Mouse (Mus musculus) ES-Bruce4 (cell line): ENCODE measurements around the gene Sufu. TPM values are rescaled to one million over a fixed set of nuclear protein-coding genes. Genes with fewer than 3 reads are reported as not detected.

ENCODE experiments used
- H3K27ac ChIP-seq: 2 replicates; pipeline ENCODE4 v1.5.1; 2012; ENCODE audit warnings: low read length, inconsistent platforms; ENCODE audit not compliant: insufficient read depth
- H3K27me3 ChIP-seq: 2 replicates; pipeline ENCODE4 v1.6.1; 2012; ENCODE audit warnings: mild to moderate bottlenecking, low read length, inconsistent platforms; ENCODE audit not compliant: control insufficient read depth, poor library complexity, insufficient read depth, severe bottlenecking
- H3K36me3 ChIP-seq: 2 replicates; pipeline ENCODE4 v1.6.1; 2012; ENCODE audit warnings: inconsistent platforms, mild to moderate bottlenecking, low read length, moderate library complexity; ENCODE audit not compliant: control insufficient read depth, poor library complexity, insufficient read depth, severe bottlenecking
- H3K4me1 ChIP-seq: one replicate; pipeline ENCODE4 v1.8.1; 2011; ENCODE audit warnings: low read length; ENCODE audit not compliant: control insufficient read depth, insufficient read depth
- H3K4me3 ChIP-seq: 2 replicates; pipeline ENCODE4 v1.5.1; 2011; ENCODE audit warnings: low read depth, mild to moderate bottlenecking, low read length
- H3K9ac ChIP-seq: 2 replicates; pipeline ENCODE4 v1.6.1; 2012; ENCODE audit warnings: low read depth, mild to moderate bottlenecking, inconsistent platforms; ENCODE audit not compliant: poor library complexity, severe bottlenecking
- H3K9me3 ChIP-seq: replicated peaks from 2 replicates; pipeline ENCODE4 v1.6.1; 2012; ENCODE audit warnings: mild to moderate bottlenecking, low read length, inconsistent platforms; ENCODE audit not compliant: control insufficient read depth, poor library complexity, insufficient read depth, severe bottlenecking
- CTCF ChIP-seq: IDR thresholded peaks from one replicate; pipeline ENCODE4 v1.8.1; 2011; ENCODE audit warnings: low read depth, low read length
- EP300 ChIP-seq: IDR thresholded peaks from 2 replicates; pipeline ENCODE4 v1.6.1; 2011; ENCODE audit warnings: low read depth, low read length; ENCODE audit not compliant: insufficient read depth
- POLR2A ChIP-seq: IDR thresholded peaks from one replicate; pipeline ENCODE4 v1.8.1; 2011; ENCODE audit warnings: low read length; ENCODE audit not compliant: insufficient read depth
- polyA plus RNA-seq: library from polyadenylated mRNA; stranded (reverse); fragments of >200 nt; gene quantifications from 2 replicates; pipeline ENCODE4 v1.2.4, GENCODE M21; 2011; ENCODE audit warnings: low read depth; ENCODE audit not compliant: missing spikeins, insufficient read depth, insufficient read length

Gene Sufu
- polyA plus RNA-seq, 1 experiment = 16.7 TPM

DNA sequence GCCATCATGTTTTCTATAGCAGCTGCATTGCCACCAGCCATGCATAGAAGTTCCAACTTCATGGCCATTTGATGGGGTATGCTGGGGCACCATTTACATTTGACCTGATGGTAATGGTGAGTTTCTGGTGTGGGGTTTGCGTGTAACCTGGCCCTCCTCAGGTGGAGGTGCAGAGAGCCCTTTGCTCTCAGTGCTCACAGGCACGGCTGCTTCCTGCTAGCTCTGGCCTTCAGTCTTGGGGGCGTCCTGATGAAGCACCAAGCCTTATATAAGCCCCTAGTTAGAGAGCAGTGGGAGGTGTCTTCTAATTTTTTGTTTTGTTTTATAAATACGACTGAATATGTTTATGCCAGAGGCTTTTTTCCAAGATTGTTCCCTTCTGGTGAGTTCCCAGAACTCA lies 21.4 kb downstream of the Sufu start:
- H3K4me1 ChIP-seq = no peaks in the 10 kb centered on the region
- H3K4me3 ChIP-seq = no peak overlapping the region
- no peaks in the 10 kb centered on the region for H3K27me3 ChIP-seq
- TF ChIP-seq CTCF (no peak), EP300 (no peak), POLR2A (no peak)
- H3K9ac ChIP-seq = no peak overlapping the region
- H3K27ac ChIP-seq = no peak overlapping the region
- H3K36me3 ChIP-seq = no peaks in the 10 kb centered on the region
- no peaks in the 10 kb centered on the region for H3K9me3 ChIP-seq

GRCm38 (mm10) chr19:46420410-46420809 lies 23.7 kb downstream of the Sufu start:
- no peaks in the 10 kb centered on the region for H3K9me3 ChIP-seq
- no peaks in the 10 kb centered on the region for H3K4me1 ChIP-seq

DNA sequence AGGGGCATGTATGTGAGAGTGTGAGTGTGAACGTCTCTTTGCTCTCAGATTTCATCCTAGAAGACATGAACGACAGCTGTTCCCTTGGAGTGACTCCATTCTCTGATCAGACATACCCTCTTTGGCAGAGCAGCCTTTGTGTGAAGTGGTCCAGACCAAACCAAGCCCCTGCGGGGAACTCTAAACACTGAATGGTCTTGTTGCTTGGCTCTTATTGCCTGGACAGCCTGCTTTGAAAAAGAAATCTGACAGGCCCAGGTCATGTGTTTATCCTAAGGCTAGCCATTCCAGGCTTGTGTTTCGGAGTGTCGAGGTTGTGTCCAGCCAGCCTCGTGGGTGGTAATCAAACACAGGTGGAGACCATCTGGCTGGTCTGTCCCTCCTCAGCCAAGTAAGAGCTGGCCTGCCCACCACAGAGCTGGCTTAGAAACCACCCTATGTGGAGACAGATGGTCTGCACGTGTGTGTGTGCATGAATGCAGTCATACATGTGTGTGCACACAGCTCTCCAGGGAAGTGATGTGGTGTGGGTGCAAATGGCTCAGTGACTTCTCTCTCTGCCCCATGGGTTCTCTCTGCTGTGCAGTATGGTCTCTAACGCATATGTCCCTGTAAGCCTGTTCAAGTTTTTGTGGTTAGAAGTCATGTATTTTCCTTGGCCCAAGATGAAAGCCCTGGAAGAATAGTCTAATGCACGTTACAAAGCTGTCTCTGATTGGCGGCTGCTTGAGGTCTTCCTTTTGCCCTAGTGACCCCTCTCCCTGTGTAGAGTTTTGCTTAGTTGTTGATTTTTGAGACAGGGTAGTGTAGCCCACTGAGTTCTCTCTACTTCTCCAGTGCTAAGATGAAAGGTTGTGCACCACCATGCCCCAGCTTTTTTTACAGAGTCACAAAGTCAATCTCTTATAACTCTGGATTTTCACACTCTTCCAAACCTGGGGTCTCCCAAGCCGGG lies 26.0 kb downstream of the Sufu start:
- Histone ChIP-seq H3K27me3 (no peaks in the 10 kb centered on the region), H3K27ac (no peak overlapping the region), H3K9me3 (no peaks in the 10 kb centered on the region), H3K4me1 (no peaks in the 10 kb centered on the region), H3K36me3 (no peaks in the 10 kb centered on the region), H3K4me3 (no peak overlapping the region), H3K9ac (no peak overlapping the region)
- TF ChIP-seq CTCF = no peak
- TF ChIP-seq POLR2A = no peak
- TF ChIP-seq EP300 = no peak

More at GRCm38 (mm10) chr19:46420410-46420809, 23.7 kb downstream of the Sufu start:
- H3K27me3 ChIP-seq = no peaks in the 10 kb centered on the region
- H3K36me3 ChIP-seq = no peaks in the 10 kb centered on the region
- no peak overlapping the region for H3K27ac ChIP-seq
- TF ChIP-seq EP300 = no peak
- no peak for TF ChIP-seq CTCF
- TF ChIP-seq POLR2A = no peak
- no peak overlapping the region for H3K9ac ChIP-seq
- H3K4me3 ChIP-seq = no peak overlapping the region

GRCm38 (mm10) chr19:46425266-46425665 lies 28.6 kb downstream of the Sufu start:
- no peak overlapping the region for H3K9ac ChIP-seq
- TF ChIP-seq POLR2A (no peak), CTCF (no peak), EP300 (no peak)
- no peaks in the 10 kb centered on the region for H3K27me3 ChIP-seq
- H3K9me3 ChIP-seq = no peaks in the 10 kb centered on the region
- H3K27ac ChIP-seq = no peak overlapping the region
- no peak overlapping the region for H3K4me3 ChIP-seq
- H3K36me3 ChIP-seq = no peaks in the 10 kb centered on the region
- no peaks in the 10 kb centered on the region for H3K4me1 ChIP-seq

- TF ChIP-seq CTCF (no peak), EP300 (no peak), POLR2A (no peak)
- no peak overlapping the region for H3K9ac ChIP-seq
- H3K27ac ChIP-seq = no peak overlapping the region
- H3K9me3 ChIP-seq = no peaks in the 10 kb centered on the region
- H3K4me3 ChIP-seq = no peak overlapping the region
- no peaks in the 10 kb centered on the region for H3K27me3 ChIP-seq
- H3K4me1 ChIP-seq = no peaks in the 10 kb centered on the region
- no peaks in the 10 kb centered on the region for H3K36me3 ChIP-seq
These were observed 29.8 kb downstream of the Sufu start for GRCm38 (mm10) chr19:46426488-46426887.

GRCm38 (mm10) chr19:46429250-46429649 lies 32.6 kb downstream of the Sufu start:
- H3K27me3 ChIP-seq = no peaks in the 10 kb centered on the region
- H3K4me1 ChIP-seq = no peaks in the 10 kb centered on the region
- H3K36me3 ChIP-seq = no peaks in the 10 kb centered on the region
- H3K9me3 ChIP-seq = no peaks in the 10 kb centered on the region
- no peak overlapping the region for H3K4me3 ChIP-seq
- no peak overlapping the region for H3K9ac ChIP-seq
- H3K27ac ChIP-seq = no peak overlapping the region
- TF ChIP-seq POLR2A (no peak), EP300 (no peak), CTCF (no peak)
